Mouse (Mus musculus): ENCODE data around the gene Zfp346. TPM values are rescaled to one million over a fixed set of nuclear protein-coding genes. Genes with fewer than 3 reads are reported as not detected.

Zfp346 gene
- polyA plus RNA-seq, 1 experiment, result 39.1 TPM

DNA sequence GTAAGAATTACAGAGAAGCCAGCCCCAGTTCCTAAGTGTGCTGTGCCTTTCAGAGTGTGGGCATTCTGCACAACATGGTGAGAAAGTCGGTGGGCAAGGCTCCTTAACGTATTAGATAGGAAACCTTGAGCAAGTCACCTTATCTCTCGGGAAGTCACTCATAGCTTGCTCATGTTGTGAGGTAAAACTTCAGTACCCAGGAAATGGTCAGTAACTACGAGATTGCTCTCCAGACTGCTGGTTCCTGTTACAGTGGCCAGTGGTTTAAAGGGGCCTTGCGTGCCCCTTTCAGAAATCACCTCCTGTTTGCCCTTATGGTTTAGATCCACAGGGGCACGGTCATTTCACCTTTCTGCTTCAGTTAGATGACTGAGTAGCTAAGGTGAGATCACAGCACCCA is 9.3 kb downstream of the Zfp346 start:
- H3ac ChIP-seq (ENCODE audit: control insufficient read depth, insufficient read length, low read depth), result no peak overlapping the region
- H3K79me2 ChIP-seq (ENCODE audit: control insufficient read depth, insufficient read depth), result peaks cover 29% of the 10 kb centered on the region
- H3K4me3 ChIP-seq (ENCODE audit: insufficient read depth, poor library complexity, severe bottlenecking), result no peak overlapping the region
- no peak for TF ChIP-seq USF1 (IDR thresholded peaks at IDR 0.05; ENCODE audit: low read depth)
- no peak for TF ChIP-seq CTCF (IDR thresholded peaks at IDR 0.05; ENCODE audit: control insufficient read depth, insufficient read depth, insufficient read length)
- TF ChIP-seq FOSL1 (IDR thresholded peaks at IDR 0.05; ENCODE audit: insufficient read depth, low read length, poor library complexity, severe bottlenecking), result no peak
- no peak for TF ChIP-seq CEBPB (IDR thresholded peaks at IDR 0.05; ENCODE audit: low read depth)
- TF ChIP-seq MAX (IDR thresholded peaks at IDR 0.05), result no peak
- TF ChIP-seq MYOG (IDR thresholded peaks at IDR 0.05; ENCODE audit: control insufficient read depth, extremely low read depth, insufficient read length), result no peak
- no peak for TF ChIP-seq MYOD1 (IDR thresholded peaks at IDR 0.05; ENCODE audit: control insufficient read depth, insufficient read length, low read depth)
- H3K79me3 ChIP-seq (ENCODE audit: low read depth), result peaks cover 16% of the 10 kb centered on the region
- H3K27me3 ChIP-seq (ENCODE audit: control insufficient read depth, insufficient read depth, insufficient read length), result no peaks in the 10 kb centered on the region
- peaks cover 70% of the 10 kb centered on the region for H3K36me3 ChIP-seq (ENCODE audit: control insufficient read depth, insufficient read depth)

DNA sequence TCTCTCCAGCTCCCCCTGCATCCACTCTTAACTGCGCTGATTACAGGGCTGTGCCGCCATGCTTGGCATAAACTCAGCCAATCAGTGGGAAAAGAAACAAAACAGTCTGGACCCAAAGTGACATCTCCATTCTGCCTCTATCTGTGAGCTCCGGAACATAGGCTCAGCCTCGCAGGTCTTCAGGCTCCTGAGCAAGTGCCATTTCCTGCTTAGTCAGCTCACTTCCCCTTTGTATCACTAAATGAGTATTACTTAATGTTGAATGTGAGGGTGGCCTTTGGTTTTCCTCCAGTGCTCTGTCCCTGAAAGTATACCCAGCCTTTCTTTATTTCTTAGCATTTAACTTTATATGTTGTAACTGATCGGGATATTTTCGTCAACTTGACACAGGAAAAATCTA is 19.8 kb downstream of the Zfp346 start:
- Histone ChIP-seq H3K36me3 (ENCODE audit: control insufficient read depth, insufficient read depth) (peaks cover 57% of the 10 kb centered on the region), H3ac (ENCODE audit: control insufficient read depth, insufficient read length, low read depth) (no peak overlapping the region), H3K27me3 (ENCODE audit: control insufficient read depth, insufficient read depth, insufficient read length) (no peaks in the 10 kb centered on the region), H3K79me2 (ENCODE audit: control insufficient read depth, insufficient read depth) (no peaks in the 10 kb centered on the region), H3K4me3 (ENCODE audit: insufficient read depth, poor library complexity, severe bottlenecking) (no peak overlapping the region), H3K79me3 (ENCODE audit: low read depth) (no peaks in the 10 kb centered on the region)
- TF ChIP-seq CEBPB (IDR thresholded peaks at IDR 0.05; ENCODE audit: low read depth), result no peak
- no peak for TF ChIP-seq MAX (IDR thresholded peaks at IDR 0.05)
- no peak for TF ChIP-seq CTCF (IDR thresholded peaks at IDR 0.05; ENCODE audit: control insufficient read depth, insufficient read depth, insufficient read length)
- no peak for TF ChIP-seq USF1 (IDR thresholded peaks at IDR 0.05; ENCODE audit: low read depth)
- TF ChIP-seq FOSL1 (IDR thresholded peaks at IDR 0.05; ENCODE audit: insufficient read depth, low read length, poor library complexity, severe bottlenecking), result no peak

DNA sequence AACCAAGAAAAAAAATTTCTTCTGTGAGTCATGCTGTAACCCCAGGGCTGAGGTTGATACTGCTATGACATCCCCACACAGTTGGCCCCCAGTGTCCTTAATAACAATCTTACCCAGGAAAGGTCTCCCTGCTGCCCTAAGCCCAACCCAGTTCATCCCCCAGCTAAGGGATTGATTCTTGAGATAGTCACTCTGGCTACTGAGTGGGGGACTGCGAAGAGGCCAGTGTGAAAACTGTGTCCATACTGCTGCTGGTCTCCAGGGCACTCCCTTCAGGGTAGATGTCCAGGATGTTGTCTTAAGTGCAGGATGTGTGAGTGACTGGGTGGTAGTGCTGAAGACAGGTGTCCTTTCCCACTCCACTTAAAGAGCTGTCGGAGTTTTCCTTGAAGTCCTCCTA is 28.3 kb downstream of the Zfp346 start, which contains the start of gene Gm17617:
Gm17617 (minus strand) TSS at position 101 of the 400 bp plus-strand sequence.
- H3K36me3 ChIP-seq (ENCODE audit: control insufficient read depth, insufficient read depth), result peaks cover 25% of the 10 kb centered on the region
- no peak within 1 kb of the TSS for H3K4me3 ChIP-seq (ENCODE audit: insufficient read depth, poor library complexity, severe bottlenecking)
- no peaks in the 10 kb centered on the region for H3K79me3 ChIP-seq (ENCODE audit: low read depth)
- no peaks in the 10 kb centered on the region for H3K79me2 ChIP-seq (ENCODE audit: control insufficient read depth, insufficient read depth)
- TF ChIP-seq MYOD1 (IDR thresholded peaks at IDR 0.05; ENCODE audit: control insufficient read depth, insufficient read length, low read depth) (no peak), FOSL1 (IDR thresholded peaks at IDR 0.05; ENCODE audit: insufficient read depth, low read length, poor library complexity, severe bottlenecking) (no peak), MYOG (IDR thresholded peaks at IDR 0.05; ENCODE audit: control insufficient read depth, extremely low read depth, insufficient read length) (no peak), CEBPB (IDR thresholded peaks at IDR 0.05; ENCODE audit: low read depth) (no peak), MAX (IDR thresholded peaks at IDR 0.05) (no peak), USF1 (IDR thresholded peaks at IDR 0.05; ENCODE audit: low read depth) (no peak), CTCF (IDR thresholded peaks at IDR 0.05; ENCODE audit: control insufficient read depth, insufficient read depth, insufficient read length) (no peak)
- no peak within 1 kb of the TSS for H3ac ChIP-seq (ENCODE audit: control insufficient read depth, insufficient read length, low read depth)
- no peaks in the 10 kb centered on the region for H3K27me3 ChIP-seq (ENCODE audit: control insufficient read depth, insufficient read depth, insufficient read length)

DNA sequence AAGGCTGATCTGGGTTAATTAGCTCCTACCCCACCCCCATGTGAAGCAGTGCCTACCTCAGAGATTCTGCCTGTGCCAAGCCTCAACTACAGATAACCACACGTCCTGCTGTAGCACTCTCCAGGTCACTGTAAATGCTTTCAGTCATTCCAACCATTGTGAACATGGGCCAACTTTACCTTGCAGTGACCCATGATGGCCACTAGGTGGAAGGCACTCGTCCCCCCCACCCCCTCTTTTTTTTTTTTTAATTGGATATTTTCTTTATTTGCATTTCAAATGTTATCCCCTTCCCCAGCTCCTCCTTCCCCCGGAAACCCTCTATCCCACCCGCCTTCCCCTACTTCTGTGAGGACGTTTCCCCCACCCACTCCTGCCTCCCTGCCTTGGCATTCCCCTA is 30.3 kb downstream of the Zfp346 start:
- no peaks in the 10 kb centered on the region for H3K79me3 ChIP-seq (ENCODE audit: low read depth)
- peaks cover 17% of the 10 kb centered on the region for H3K36me3 ChIP-seq (ENCODE audit: control insufficient read depth, insufficient read depth)
- no peaks in the 10 kb centered on the region for H3K79me2 ChIP-seq (ENCODE audit: control insufficient read depth, insufficient read depth)
- no peak overlapping the region for H3ac ChIP-seq (ENCODE audit: control insufficient read depth, insufficient read length, low read depth)
- H3K27me3 ChIP-seq (ENCODE audit: control insufficient read depth, insufficient read depth, insufficient read length), result no peaks in the 10 kb centered on the region
- H3K4me3 ChIP-seq (ENCODE audit: insufficient read depth, poor library complexity, severe bottlenecking), result no peak overlapping the region
- no peak for TF ChIP-seq MYOG (IDR thresholded peaks at IDR 0.05; ENCODE audit: control insufficient read depth, extremely low read depth, insufficient read length)
- no peak for TF ChIP-seq MAX (IDR thresholded peaks at IDR 0.05)
- no peak for TF ChIP-seq USF1 (IDR thresholded peaks at IDR 0.05; ENCODE audit: low read depth)
- no peak for TF ChIP-seq CEBPB (IDR thresholded peaks at IDR 0.05; ENCODE audit: low read depth)
- no peak for TF ChIP-seq CTCF (IDR thresholded peaks at IDR 0.05; ENCODE audit: control insufficient read depth, insufficient read depth, insufficient read length)
- TF ChIP-seq MYOD1 (IDR thresholded peaks at IDR 0.05; ENCODE audit: control insufficient read depth, insufficient read length, low read depth), result no peak
- no peak for TF ChIP-seq FOSL1 (IDR thresholded peaks at IDR 0.05; ENCODE audit: insufficient read depth, low read length, poor library complexity, severe bottlenecking)

DNA sequence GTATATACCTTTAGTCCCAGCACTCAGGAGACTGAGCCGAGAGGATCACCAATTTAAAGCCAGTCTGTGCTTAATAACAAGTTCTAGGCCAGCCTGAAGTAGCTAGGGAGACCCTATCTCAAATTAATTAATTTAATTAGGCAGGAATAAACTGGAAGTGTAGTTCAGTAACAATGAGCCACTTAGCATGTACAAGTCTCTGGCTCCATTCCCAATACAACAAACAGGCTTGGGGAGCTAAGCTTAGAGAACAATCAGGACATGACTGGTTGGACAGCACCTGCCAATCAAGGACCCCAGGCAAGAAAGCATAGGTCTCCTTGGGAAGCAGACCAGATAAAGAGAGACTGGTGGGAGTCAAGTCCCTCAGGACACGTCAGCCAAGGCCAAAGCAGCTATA is 35.2 kb downstream of the Zfp346 start:
- Histone ChIP-seq H3K79me3 (ENCODE audit: low read depth) (no peaks in the 10 kb centered on the region), H3K27me3 (ENCODE audit: control insufficient read depth, insufficient read depth, insufficient read length) (no peaks in the 10 kb centered on the region), H3ac (ENCODE audit: control insufficient read depth, insufficient read length, low read depth) (no peak overlapping the region), H3K36me3 (ENCODE audit: control insufficient read depth, insufficient read depth) (no peaks in the 10 kb centered on the region), H3K4me3 (ENCODE audit: insufficient read depth, poor library complexity, severe bottlenecking) (no peak overlapping the region), H3K79me2 (ENCODE audit: control insufficient read depth, insufficient read depth) (no peaks in the 10 kb centered on the region)
- TF ChIP-seq CEBPB (IDR thresholded peaks at IDR 0.05; ENCODE audit: low read depth) (no peak), USF1 (IDR thresholded peaks at IDR 0.05; ENCODE audit: low read depth) (no peak), FOSL1 (IDR thresholded peaks at IDR 0.05; ENCODE audit: insufficient read depth, low read length, poor library complexity, severe bottlenecking) (no peak), MAX (IDR thresholded peaks at IDR 0.05) (no peak), MYOG (IDR thresholded peaks at IDR 0.05; ENCODE audit: control insufficient read depth, extremely low read depth, insufficient read length) (no peak), CTCF (IDR thresholded peaks at IDR 0.05; ENCODE audit: control insufficient read depth, insufficient read depth, insufficient read length) (no peak), MYOD1 (IDR thresholded peaks at IDR 0.05; ENCODE audit: control insufficient read depth, insufficient read length, low read depth) (no peak)

Data from C2C12 (cell line).